Mouse (Mus musculus) brain, adult 2 months (tissue): ENCODE measurements around the gene Akap13.

Experiments
- DNase-seq: peaks from one replicate; pipeline ENCODE4 v3.0.0; 2011; ENCODE audit warnings: low read depth, low spot score

Gene Akap13

GRCm38 (mm10) chr7:75715026-75715425 lies 259.7 kb downstream of the Akap13 start:
- no peak for DNase-seq

DNA sequence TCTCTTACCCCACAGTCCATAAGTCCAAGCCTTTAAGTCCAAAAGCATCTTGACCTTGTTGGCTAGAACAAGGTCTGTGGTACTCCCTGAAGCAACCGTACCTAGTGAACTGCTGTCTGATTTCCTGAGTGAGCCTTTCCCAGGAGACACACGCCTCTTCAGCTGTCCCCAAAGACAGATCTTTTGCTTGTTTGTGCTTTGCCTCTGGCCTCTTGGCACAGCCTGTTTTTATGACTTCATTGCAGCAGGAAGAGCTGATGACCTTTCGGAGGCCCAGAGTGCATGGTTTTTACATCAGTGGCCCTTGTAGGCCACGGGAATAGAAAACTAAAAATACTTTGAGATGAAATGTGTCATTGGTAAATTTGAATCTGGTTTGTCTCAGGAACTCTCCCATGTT lies 260.6 kb downstream of the Akap13 start:
- DNase-seq: peak; percentile 14

DNA sequence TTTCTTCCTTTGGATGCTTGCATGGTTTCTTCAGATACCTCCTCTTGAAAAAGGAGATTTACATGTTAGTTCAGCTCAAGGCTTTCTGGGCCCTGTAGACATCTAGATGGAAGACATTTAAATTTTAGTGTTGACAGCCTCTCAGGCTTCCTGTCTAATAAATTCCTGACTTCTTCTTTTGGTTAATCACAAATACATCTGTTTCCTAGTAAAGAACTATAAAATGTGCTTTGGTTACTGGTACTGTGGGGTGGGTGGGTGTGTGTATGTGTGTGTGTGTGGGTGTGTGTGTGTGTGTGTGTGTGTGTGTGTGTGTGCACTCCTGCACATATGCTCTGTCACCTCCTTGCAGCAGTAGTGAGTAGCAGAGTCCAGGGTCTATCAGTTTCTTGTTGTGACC lies 262.0 kb downstream of the Akap13 start:
- DNase-seq: no peak

DNA sequence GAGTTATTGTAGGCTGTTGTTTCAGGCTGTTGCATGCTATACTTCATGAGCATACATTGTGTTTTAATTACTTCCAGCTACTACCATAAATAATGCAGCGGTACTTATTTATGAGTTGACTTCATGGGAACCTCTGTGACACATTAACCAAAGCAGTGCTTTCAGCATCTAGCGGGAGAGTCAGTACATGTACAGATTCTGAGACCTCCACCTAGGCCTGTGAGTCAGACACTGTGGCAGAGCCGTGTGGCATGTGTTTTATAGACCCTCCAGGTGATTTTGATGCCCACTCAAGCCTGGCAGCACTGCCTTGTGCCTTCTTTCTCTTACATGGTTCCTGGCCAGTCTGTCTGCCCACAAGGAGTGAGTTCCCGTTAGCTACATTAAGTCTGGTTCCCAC lies 266.0 kb downstream of the Akap13 start:
- no peak for DNase-seq

DNA sequence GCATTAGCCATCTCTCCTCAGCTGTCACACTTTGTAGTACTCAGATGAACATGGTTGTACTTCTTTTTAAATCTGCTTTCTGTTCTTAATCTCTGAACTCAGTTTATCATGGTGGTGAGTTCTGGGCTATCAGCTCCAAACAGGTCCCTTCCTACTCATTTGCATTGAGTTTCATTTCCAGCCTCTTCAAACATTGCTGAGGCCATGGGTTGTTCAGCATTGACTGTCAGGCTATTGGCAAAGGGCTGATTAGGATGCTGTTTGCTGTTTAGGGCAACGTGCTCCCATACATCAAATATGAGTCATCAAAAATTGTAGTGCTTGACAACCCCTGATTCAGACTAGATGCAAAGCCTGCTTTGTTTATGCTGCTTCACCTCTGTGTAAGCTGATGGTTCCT lies 268.7 kb downstream of the Akap13 start:
- DNase-seq: no peak

DNA sequence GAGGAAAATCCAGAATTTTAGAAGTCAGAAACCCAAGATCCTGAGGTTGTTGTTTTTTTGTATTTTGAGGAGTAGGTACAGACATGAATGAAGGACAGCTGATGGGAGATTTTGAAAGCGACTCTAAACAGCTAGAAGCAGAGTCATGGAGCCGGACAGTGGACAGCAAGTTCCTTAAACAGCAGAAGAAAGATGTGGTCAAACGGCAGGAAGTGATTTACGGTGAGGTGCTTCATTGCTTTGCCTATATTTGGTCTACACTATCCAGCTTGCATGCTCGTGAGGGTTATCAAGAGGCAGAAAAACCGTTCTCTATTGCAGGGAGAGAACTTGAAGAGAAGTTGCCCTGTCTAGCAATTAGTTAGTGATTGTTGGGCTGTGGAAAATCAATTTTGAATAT lies 270.6 kb downstream of the Akap13 start:
- DNase-seq: no peak

- DNase-seq: peak; percentile 29
Measured at GRCm38 (mm10) chr7:75726867-75727266, 271.5 kb downstream of the Akap13 start.

DNA sequence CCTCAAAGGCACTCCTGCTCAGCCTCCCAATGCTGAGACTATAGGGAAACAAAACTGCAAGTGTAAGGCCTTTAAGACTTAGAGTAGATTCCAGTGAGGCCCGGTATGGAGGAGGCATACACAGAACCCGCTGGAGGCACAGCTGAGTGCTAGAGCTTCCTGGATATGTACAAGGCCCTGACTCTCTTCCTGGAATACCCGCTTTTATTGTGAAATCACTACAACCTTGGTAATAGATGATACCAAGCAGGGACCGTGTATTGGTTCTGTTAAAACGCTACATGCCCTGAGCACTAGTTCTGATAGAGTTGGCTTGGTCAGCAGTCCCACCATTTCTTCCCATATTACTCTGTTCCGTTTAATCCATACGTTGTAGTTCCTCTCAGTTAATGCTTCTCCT lies 274.3 kb downstream of the Akap13 start:
- DNase-seq: no peak

DNA sequence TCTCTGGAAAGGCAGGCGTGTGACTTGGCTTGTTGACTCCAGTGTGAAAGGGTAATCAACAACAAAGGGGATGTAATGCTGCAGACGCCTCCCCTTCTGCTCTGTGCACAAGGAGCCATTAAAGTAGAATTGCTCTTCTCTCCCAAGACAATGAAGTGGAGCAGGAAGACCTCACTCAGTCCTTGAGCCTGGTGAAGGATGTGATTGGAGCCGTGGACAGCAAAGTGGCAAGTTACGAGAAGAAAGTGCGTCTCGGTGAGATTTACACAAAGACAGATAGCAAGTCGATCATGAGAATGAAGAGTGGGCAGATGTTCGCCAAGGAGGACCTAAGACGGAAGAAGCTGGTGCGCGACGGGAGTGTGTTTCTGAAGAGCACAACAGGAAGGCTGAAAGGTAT lies 274.9 kb downstream of the Akap13 start:
- no peak for DNase-seq

DNA sequence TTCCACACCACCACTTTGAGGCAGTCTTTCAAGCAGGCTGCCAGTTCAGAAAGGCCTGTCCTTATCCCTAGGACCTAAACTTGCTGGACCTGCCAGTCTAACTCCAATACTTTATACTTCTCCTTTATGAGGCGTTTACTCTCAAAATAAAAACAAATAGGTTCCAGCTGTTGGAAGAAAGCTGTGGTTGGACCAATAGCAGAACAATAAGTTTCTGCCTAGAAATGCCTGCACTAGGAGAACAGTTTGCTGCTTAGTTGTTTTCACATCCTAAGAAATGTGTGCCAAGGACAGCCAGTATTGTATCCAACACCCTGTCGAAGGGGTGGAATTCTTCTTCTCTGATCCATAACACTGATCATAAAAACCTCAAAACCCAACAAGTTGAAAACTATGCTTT lies 276.6 kb downstream of the Akap13 start:
- DNase-seq: no peak

DNA sequence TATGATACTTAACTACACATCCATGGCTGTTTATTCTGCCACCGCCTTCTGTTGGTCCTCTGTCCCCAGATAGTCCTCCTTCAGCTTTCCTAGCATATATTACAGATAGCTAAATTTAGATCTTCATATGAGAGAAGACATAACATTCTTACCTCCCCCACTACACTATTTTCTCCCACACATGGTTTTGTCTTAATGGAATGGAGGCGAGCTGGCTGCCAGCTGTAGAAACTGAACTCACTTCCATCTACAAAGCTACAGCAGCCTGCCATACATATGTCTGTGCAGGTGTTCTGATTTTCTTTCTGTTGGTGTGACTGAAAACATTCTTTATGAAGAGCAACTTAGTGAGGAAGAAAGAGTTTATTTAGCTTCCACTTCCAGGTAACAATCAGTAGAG lies 277.8 kb downstream of the Akap13 start:
- peak; percentile 64 for DNase-seq

GRCm38 (mm10) chr7:75739075-75739725 lies 283.9 kb downstream of the Akap13 start:
- peak; percentile 88 for DNase-seq

DNA sequence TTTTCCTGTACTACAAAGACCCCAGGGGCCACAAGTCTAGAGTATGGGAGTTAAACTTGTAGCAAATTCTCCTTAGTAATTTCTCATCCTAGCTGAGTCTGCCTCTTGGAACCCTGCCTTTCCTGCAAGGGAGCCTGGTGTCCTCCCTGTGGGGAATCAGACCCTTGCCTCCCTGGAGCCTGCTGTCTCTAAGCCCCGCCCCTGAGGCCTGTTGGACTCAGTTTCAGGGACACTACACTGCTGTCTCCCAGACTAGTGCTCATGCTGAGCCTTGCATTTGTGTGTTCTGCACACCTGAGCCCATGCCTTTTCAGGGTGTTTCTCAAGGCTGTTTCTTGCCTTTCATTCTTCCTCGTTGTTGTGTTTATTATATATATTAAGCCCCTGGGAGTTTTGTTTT lies 289.2 kb downstream of the Akap13 start:
- no peak for DNase-seq

- DNase-seq: no peak
Measured at GRCm38 (mm10) chr7:75744978-75745638, 289.8 kb downstream of the Akap13 start.

- DNase-seq: peak; percentile 38
Measured at GRCm38 (mm10) chr7:75745969-75746368, 290.6 kb downstream of the Akap13 start.

- DNase-seq: no peak
Measured at GRCm38 (mm10) chr7:75750581-75750980, 295.2 kb downstream of the Akap13 start.

- DNase-seq: no peak
Measured at GRCm38 (mm10) chr7:75751161-75751803, 295.9 kb downstream of the Akap13 start.

GRCm38 (mm10) chr7:75752442-75753191 lies 297.3 kb downstream of the Akap13 start:
- no peak for DNase-seq

GRCm38 (mm10) chr7:75753192-75753783 lies 298.0 kb downstream of the Akap13 start:
- no peak for DNase-seq

- DNase-seq: no peak
Measured at GRCm38 (mm10) chr7:75754587-75755499, 299.5 kb downstream of the Akap13 start.
